Mouse (Mus musculus) right cerebral cortex, postnatal 14 days (tissue): Measurements from ENCODE around the gene Fam20c.
A peak's percentile ranks its signal among the peaks of the same experiment; 100 is the strongest.

ENCODE experiments used
- DNase-seq: peaks from one replicate; pipeline ENCODE4 v3.0.0; 2022

Fam20c gene

GRCm38 (mm10) chr5:138754303-138755120 is at the start of gene Fam20c:
TSS of gene Fam20c (plus strand) at chr5:138754514.
- DNase-seq, result peak; percentile 78

- DNase-seq, result no peak
Measured at GRCm38 (mm10) chr5:138707367-138707766, 46.9 kb upstream of the Fam20c start.

- no peak for DNase-seq
Measured at GRCm38 (mm10) chr5:138708591-138708990, 45.7 kb upstream of the Fam20c start.

- no peak for DNase-seq
Measured at GRCm38 (mm10) chr5:138715561-138716095, 38.7 kb upstream of the Fam20c start.

- DNase-seq, result no peak
Measured at GRCm38 (mm10) chr5:138720329-138721190, 33.8 kb upstream of the Fam20c start.

GRCm38 (mm10) chr5:138724417-138724816 is 29.9 kb upstream of the Fam20c start:
- DNase-seq, result no peak

GRCm38 (mm10) chr5:138725151-138725550 is 29.2 kb upstream of the Fam20c start:
- DNase-seq, result no peak

- DNase-seq, result no peak
Measured at GRCm38 (mm10) chr5:138730863-138731262, 23.5 kb upstream of the Fam20c start.

GRCm38 (mm10) chr5:138733317-138733899 is 20.9 kb upstream of the Fam20c start:
- no peak for DNase-seq

- no peak for DNase-seq
Measured at GRCm38 (mm10) chr5:138734018-138734417, 20.3 kb upstream of the Fam20c start.

- DNase-seq, result no peak
Measured at GRCm38 (mm10) chr5:138735201-138735757, 19.0 kb upstream of the Fam20c start.

- no peak for DNase-seq
Measured at GRCm38 (mm10) chr5:138740150-138740549, 14.2 kb upstream of the Fam20c start.

GRCm38 (mm10) chr5:138741516-138741915 is 12.8 kb upstream of the Fam20c start:
- DNase-seq, result no peak

- no peak for DNase-seq
Measured at GRCm38 (mm10) chr5:138742281-138742680, 12.0 kb upstream of the Fam20c start.

- DNase-seq, result no peak
Measured at GRCm38 (mm10) chr5:138743631-138744030, 10.7 kb upstream of the Fam20c start.

- no peak for DNase-seq
Measured at GRCm38 (mm10) chr5:138745378-138746099, 8.8 kb upstream of the Fam20c start.

GRCm38 (mm10) chr5:138753269-138753668 is 1.0 kb upstream of the Fam20c start:
- DNase-seq, result no peak

GRCm38 (mm10) chr5:138753946-138754302 is 390 bp upstream of the Fam20c start:
- DNase-seq, result no peak

- no peak for DNase-seq
Measured at GRCm38 (mm10) chr5:138755121-138755452, 773 bp downstream of the Fam20c start.

GRCm38 (mm10) chr5:138755453-138756301 is 1.4 kb downstream of the Fam20c start:
- DNase-seq, result peak; percentile 45
